Mouse (Mus musculus): ENCODE results near the gene Trappc2.

Trappc2 gene

GRCm38 (mm10) chrX:166440036-166440615 lies at the start of gene Trappc2:
Trappc2 (plus strand) TSS chrX:166440574.
- DNase-seq, result peak in 1 of 2 experiments; percentile 1

- peak in 1 of 2 experiments; percentile 2 for DNase-seq
Observed at GRCm38 (mm10) chrX:166393753-166394152, 46.6 kb upstream of the Trappc2 start.

GRCm38 (mm10) chrX:166407865-166408264 lies 32.5 kb upstream of the Trappc2 start:
- no peak for DNase-seq

- peak in 1 of 2 experiments; percentile 39 for DNase-seq
Observed at GRCm38 (mm10) chrX:166416196-166416595, 24.2 kb upstream of the Trappc2 start.

- no peak for DNase-seq
Observed at GRCm38 (mm10) chrX:166434812-166435211, 5.6 kb upstream of the Trappc2 start.

GRCm38 (mm10) chrX:166440616-166441063 lies 266 bp downstream of the Trappc2 start, which contains the start of gene Ofd1:
Ofd1 (minus strand) TSS chrX:166440704.
- DNase-seq, result peak; percentile 92 to 94

GRCm38 (mm10) chrX:166444552-166444951 lies 4.2 kb downstream of the Trappc2 start:
- no peak for DNase-seq

- DNase-seq, result no peak
Observed at GRCm38 (mm10) chrX:166453532-166453931, 13.2 kb downstream of the Trappc2 start.

- no peak for DNase-seq
Observed at GRCm38 (mm10) chrX:166454331-166454730, 14.0 kb downstream of the Trappc2 start.

- DNase-seq, result no peak
Observed at GRCm38 (mm10) chrX:166455525-166455924, 15.2 kb downstream of the Trappc2 start.

GRCm38 (mm10) chrX:166468321-166468720 lies 27.9 kb downstream of the Trappc2 start:
- DNase-seq, result no peak

GRCm38 (mm10) chrX:166472612-166473011 lies 32.2 kb downstream of the Trappc2 start:
- DNase-seq, result no peak

- no peak for DNase-seq
Observed at GRCm38 (mm10) chrX:166477393-166477792, 37.0 kb downstream of the Trappc2 start.

- peak; percentile 23 to 39 for DNase-seq
Observed at GRCm38 (mm10) chrX:166478631-166479364, 38.4 kb downstream of the Trappc2 start.

GRCm38 (mm10) chrX:166479365-166479983 lies 39.1 kb downstream of the Trappc2 start, which contains the start of gene Rab9:
Rab9 (minus strand) TSS chrX:166479867.
- peak; percentile 97 for DNase-seq

GRCm38 (mm10) chrX:166495052-166495451 lies 54.7 kb downstream of the Trappc2 start:
- no peak for DNase-seq

GRCm38 (mm10) chrX:166497771-166498170 lies 57.4 kb downstream of the Trappc2 start:
- DNase-seq, result no peak

- no peak for DNase-seq
Observed at GRCm38 (mm10) chrX:166499496-166500190, 59.3 kb downstream of the Trappc2 start.
